Mouse (Mus musculus) mesoderm, embryonic 11.5 days (tissue): ENCODE data around the gene Bpifa3.
A peak's percentile ranks its signal among the peaks of the same experiment; 100 is the strongest.
"Not testable (repeated sequence)": the region's sequence is repeated elsewhere in the genome, so short reads cannot be mapped to it uniquely, and the experiment has no call there.

Source experiments
- DNase-seq: peaks from one replicate; pipeline ENCODE4 v3.0.0-alpha.2; 2012; ENCODE audit warnings: low read depth, low spot score

The Bpifa3 gene

DNA sequence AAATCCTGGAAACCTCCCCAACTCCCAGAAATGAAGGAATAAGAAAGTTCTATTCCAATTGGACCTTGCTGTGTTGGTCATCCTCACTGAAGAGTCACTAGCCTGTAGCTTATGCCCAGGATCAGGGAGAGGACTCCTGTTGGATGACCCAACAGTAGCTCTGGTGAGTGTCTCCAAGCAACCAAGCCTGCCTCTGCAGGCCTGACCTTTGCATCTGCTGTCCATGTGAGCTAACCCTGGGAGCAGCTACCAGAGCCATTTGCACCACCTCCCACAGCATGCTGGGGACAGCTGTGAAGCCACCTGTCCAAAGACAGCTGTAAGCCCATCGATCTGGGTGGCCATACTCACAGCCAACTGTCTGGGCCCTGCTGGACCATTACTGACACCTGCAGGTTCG is at the start of gene Bpifa3:
TSS of gene Bpifa3 (plus strand) at position 217 of the 400 bp plus-strand sequence.
- DNase-seq, result no peak

DNA sequence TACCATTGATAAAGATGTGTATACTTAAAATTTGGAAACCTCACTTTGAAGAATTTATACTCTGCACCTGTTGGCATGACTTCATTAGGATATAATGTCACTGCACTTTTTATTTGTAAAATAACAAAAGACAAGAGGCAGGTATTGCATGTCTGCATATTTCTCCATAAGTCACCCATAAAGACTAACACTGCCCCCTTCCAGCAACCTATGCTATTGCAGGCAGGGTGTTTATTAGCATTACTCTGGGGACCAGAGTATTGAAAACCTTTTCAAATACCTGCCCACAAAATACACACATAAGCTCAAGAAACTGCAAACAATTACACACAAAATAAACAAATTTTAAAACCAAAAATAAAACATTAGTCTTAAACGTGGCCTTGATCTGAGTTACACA is 32.4 kb upstream of the Bpifa3 start:
- DNase-seq, result peak; percentile 1

DNA sequence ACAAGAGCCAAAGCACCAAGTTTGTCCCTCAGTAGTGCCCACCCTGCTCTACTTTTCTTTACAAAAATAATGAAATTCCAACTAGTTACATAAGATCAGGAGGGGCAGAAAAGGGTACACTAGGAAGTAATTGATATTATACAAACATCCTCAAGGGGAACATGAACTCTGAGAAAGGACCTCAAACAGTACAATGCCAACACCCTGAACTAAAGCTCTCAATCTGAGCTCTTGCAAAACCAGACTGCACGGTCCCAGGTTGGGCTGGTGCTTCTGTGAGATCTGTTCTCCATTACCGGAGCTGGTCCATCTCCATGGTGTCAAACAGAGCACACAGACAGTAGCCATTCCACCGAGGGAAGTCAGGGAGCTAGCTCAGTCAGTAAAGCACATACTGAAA is 12.8 kb upstream of the Bpifa3 start:
- DNase-seq, result no peak

DNA sequence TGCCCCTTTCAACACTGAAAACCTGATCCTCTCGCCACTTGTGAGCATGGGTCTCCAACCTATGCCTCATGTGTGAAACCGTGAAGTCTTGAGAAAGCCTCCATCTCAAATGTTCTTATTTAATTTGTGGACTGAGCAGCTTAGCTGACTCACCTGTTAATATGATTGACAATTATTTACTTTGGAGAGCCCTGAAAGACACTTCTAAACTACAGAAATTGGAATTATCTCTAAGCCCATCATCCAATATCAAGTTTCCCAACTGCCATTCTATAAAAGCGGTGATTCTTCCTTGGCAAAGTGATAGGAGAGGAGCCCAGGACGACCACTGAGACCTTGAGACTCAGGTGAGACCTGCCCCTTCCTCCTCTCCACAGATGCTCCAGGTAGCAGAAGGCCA is 12.4 kb downstream of the Bpifa3 start, which contains the start of gene Bpifa1:
TSS of gene Bpifa1 (plus strand) at position 301 of the 400 bp plus-strand sequence.
- DNase-seq, result no peak

DNA sequence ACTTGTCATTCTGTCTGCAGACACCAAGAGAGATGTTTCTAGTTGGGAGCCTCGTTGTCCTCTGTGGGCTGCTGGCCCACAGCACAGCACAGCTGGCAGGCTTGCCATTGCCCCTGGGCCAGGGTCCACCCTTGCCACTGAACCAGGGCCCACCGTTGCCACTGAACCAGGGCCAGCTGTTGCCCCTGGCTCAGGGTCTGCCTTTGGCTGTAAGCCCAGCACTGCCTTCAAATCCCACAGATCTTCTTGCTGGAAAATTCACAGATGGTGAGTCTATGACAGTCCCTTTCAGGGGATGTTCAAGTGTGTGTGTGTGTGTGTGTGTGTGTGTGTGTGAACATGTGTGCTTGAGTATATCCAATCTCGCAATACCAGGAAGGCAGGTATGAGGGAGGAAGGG is 13.6 kb downstream of the Bpifa3 start:
- no peak for DNase-seq

DNA sequence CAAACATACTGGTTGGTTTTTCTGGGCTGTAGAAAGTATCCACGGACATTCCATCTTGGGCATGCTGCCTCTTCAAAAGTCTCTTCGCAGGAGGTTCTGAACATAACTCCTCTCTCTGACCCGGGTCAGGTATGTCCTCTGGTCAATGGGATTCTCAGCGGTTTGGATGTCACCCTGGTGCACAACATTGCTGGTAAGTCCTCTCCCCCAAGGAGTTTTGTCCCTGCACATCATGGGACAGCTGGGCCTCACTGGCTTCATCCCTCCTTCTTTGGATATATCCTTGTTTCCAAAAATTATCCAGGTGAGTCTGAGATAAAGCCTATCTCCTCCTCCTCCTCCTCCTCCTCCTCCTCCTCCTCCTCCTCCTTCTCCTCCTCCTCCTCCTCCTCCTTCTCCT is 17.4 kb downstream of the Bpifa3 start:
- no peak for DNase-seq

DNA sequence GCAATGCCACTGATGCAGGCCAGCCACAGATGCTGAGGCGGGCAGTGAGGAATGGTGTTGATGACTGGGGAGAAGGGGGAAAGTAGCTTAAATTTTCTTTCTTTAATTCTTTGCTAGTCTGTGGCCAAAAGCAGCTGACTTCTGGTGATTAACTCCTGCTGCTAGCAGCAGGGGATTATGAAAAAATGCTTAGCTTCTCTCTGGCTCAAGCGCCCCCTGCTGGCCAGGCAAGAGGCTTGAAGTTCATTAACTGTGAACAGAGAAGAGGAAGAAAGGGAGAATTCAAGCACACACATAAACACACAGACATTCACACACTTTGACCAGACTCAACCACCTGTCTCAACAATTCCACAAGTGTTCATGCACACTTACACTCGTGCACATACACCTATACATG is 28.3 kb downstream of the Bpifa3 start:
- peak; percentile 66 for DNase-seq

DNA sequence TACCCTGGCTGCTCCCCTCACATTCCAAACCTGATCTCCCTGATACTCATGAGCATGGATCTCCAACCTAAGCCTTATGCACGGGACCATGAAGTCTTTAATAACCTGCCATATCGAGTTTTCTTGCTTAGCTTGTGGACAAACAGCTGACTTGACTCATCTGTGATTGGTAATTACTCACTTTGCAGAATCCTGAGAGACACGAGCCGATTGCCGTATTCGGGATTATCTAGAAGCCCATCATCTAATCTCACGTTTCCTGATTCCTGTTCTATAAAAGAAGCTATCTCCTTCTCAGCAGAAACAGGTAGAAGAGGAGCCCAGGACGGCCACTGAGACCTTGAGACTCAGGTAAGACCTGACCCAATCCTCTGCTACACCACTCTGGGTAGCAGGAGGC is 32.2 kb downstream of the Bpifa3 start, which contains the start of gene Bpifa5:
TSS of gene Bpifa5 (plus strand) at position 301 of the 400 bp plus-strand sequence.
- no peak for DNase-seq

DNA sequence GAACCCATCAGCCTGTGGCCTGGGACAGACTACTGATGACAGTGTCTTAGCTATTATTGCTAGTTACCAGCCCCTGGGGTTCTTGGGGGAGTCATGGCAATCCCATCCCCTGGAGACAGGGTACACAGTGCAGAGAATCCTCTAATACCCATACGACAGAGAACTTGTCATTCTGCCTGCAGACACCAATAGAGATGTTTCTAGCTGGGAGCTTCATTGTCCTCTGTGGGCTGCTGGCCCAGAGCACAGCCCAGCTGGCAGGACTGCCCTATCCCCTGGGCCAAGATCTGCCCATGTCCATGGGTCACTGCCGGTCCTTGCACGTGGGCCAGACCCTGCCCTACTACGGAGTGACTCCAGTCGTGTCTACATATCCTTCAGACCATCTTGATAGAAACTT is 33.2 kb downstream of the Bpifa3 start:
- DNase-seq, result no peak

DNA sequence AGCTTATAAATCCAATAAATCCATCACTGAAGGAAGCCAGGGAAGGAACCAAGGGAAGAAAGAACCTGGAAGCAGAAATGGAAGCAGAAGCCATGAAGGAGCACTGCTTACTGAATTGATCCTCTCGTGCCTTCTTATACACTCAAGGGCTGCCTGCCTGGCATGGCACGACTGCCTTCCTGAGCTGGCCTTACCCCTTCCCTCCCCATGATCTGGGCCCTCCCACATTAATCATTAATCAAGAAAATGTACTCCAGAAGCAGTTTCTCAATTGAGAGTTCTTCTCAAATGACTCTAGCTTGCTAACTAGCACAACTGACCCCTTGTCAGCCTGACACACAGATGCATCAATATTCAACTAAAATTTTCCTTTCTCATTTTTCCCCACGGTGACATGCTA is 39.0 kb downstream of the Bpifa3 start:
- no peak for DNase-seq

DNA sequence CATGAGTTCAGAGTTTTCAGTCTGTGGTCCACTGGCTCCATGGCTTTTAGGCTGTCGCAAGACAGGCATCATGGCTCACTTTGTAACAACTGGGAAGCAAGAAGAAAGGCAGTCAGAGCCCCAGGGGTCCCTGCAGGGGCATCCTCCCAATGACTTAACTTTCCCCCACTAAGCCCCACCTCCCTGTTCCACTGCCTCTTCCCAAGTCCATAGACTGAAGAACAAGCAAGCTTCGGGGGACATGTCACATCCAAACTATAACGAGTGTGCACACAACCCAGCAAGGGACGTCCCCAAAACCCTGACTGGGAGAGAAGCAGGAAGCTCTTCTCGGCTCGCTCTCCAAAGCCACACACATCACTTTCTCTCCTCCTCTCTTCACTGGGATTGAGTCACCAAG is 41.5 kb downstream of the Bpifa3 start:
- no peak for DNase-seq

DNA sequence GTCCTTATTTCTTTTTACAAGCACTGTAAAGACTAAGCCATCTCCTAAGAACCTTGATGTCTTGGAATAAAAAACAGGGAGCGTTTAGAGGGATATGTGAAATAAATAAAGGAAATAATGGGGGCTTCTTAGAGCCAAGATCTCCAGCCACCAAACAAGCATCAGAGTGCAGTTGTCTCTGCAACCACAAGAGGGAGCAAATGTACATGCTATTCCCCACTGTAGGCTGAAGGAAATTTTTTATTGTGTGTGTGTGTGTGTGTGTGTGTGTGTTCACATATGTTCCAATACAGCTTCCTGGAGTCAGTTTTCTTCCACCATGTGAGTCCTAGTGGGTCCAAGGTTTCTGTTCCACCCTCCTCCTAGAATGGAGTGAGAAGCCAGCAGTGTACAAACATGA is 43.2 kb downstream of the Bpifa3 start:
- DNase-seq, result peak; percentile 30

DNA sequence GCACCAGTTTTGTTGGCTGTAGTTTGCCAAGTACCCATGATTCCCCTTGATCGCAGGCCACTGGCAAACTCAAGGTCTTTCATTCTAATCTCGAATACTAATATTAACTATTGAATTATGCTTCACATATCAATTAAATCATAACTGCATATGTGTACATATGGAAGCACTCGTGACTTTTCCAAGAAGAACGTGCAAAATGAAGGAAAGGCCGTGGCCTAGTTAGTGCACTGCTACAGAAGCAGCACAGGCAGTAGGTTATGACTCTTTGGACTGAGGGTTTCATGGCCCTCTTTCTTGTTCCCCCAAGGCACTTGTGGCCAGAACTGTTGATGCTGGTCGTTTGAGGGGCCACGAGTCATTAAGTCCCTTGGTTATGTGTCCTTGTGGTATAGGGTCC is 51.8 kb downstream of the Bpifa3 start:
- DNase-seq, result not testable (repeated sequence)

DNA sequence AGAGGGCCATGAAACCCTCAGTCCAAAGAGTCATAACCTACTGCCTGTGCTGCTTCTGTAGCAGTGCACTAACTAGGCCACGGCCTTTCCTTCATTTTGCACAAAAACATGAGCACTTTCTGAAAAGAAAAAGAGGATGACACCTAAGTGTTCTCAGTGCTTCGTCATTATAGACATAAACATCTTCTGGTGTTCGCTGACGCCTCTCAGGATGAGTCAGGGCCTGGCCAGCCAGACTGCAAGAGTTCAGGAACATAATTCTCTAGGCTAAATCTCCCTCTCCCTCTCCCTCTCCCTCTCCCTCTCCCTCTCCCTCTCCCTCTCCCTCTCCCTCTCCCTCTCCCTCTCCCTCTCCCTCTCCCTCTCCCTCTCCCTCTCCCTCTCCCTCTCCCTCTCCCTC is 52.9 kb downstream of the Bpifa3 start:
- DNase-seq, result not testable (repeated sequence)

DNA sequence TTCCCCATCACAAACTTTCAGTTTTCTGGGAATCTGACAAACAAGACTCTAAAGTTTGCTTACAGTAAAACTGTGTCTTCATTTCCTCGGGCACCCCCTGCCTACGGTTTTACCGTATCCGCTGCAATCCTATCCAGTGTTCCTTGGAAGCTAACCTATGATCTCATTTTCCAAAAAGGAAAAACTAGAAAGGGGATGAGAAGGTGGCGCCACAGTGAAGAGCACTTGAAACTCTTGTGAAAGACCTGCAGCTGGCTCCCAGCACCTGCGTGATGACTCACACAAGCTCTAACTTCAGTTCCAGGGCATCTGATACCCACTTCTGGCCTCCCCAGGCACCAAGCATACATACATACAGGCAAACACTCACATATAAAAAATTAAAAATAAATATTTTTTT is 55.2 kb downstream of the Bpifa3 start:
- no peak for DNase-seq

DNA sequence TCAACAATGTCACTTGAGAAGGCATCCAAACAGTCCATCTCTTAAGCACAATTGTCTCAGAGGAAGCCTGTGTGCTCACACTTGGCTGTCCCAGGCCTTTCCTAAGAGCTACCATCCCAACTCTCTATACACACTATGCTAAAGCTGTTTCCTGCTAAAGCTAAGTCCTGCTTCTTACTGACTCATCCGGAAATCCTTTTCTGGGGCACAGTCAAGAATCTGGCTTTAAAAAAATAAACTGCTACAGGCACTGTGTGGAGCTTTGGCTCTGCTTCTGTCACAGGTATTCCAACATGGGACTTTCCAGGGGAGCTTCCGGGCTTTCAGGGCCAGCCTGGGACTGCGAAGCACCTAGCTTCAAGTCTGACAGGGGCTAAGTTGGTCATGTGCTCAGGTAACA is 55.6 kb downstream of the Bpifa3 start:
- no peak for DNase-seq

DNA sequence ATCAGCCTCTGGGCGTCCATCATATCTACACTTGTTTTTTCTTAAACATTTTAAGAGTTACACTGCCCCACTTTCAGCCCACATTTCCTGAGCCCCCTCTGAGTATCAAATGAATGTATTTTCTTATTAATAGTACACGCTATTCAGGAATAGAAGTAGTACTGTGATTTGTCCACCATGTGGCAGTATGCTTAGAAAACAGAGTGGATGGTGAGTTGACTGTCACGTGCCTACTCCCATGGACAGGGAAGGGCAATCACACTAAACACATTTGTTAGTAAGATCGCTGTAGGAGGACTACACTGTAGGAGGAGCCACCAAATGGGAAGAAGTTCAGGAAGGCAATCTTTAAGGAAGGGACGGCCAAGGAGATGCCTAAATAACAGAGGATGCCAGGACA is 57.3 kb downstream of the Bpifa3 start:
- no peak for DNase-seq
